Mouse (Mus musculus): ENCODE measurements at regions not wholly inside any gene's neighbourhood (a gene's known extent, or its start where the extent isn't known, plus 50 kb on each side); places are given as distances from the start of the nearest gene placed in this dataset.

DNA sequence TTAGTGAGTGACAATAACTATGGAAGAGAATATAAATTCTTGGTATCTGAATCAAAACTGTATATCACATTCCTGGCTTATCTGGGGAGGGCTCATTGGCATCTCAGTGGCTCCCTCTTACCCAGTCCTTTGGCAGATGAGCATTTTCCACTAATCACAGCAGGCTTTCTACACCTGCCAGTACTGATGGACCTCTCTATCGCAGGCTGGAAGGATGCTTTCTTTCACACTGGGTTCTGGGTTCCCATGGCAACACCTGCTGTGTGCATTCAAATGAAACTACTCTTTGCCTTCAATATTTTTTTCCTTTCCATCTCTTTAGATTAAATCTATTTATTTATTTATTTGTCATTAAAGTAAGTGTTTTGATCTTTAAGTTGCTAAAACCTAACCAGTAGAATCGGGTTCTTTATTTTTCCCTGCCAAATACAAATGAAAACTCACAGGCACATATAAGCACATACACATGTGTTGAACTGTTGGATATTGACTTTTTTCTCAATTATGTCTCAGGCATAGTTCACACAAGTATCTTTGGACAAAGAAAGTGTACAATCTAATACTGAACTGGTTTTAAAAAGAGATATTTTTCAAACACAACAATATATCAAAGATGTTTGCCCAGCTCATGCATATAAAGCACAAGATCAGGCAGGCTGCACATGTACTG lies 635.9 kb downstream of the Kctd8 start:
- TF ChIP-seq POLR2A (IDR thresholded peaks at IDR 0.05; ENCODE audit: extremely low read depth, insufficient read depth, low read length) (no peak), CTCF (IDR thresholded peaks at IDR 0.05; ENCODE audit: low read depth, low read length) (no peak)

Measured in liver, adult 2 months (tissue).